Mouse (Mus musculus) heart, embryonic 11.5 days (tissue): ENCODE measurements at regions not wholly inside any gene's neighbourhood (a gene's known extent, or its start where the extent isn't known, plus 50 kb on each side); places are given as distances from the start of the nearest gene placed in this dataset.

Experiments
- ATAC-seq: fragments of 200-750 bp; cut with Nextera tagmentation; replicated peaks from 2 replicates; pipeline ENCODE4 v1.8.0; 2017; ENCODE audit warnings: moderate library complexity; ENCODE audit not compliant: insufficient number of reproducible peaks, low FRiP score, low TSS enrichment
- H3K27ac ChIP-seq: fragments of 300-500 bp; sonication (generic); 2 replicates; pipeline ENCODE4 v1.5.1; 2014; ENCODE audit warnings: mild to moderate bottlenecking, low read depth, low read length
- H3K27me3 ChIP-seq: fragments of 300-500 bp; sonication (generic); 2 replicates; pipeline ENCODE4 v1.6.1; 2014; ENCODE audit warnings: mild to moderate bottlenecking, low read length, mixed read lengths; ENCODE audit not compliant: control insufficient read depth, insufficient read depth
- H3K36me3 ChIP-seq: fragments of 300-500 bp; sonication (generic); 2 replicates; pipeline ENCODE4 v1.6.1; 2014; ENCODE audit warnings: mild to moderate bottlenecking, low read length, moderate library complexity, mixed read lengths; ENCODE audit not compliant: control insufficient read depth, insufficient read depth
- H3K4me1 ChIP-seq: fragments of 300-500 bp; sonication (generic); 2 replicates; pipeline ENCODE4 v1.6.1; 2014; ENCODE audit warnings: low read length; ENCODE audit not compliant: control insufficient read depth, insufficient read depth
- H3K4me2 ChIP-seq: fragments of 300-500 bp; sonication (generic); 2 replicates; pipeline ENCODE4 v1.6.1; 2014; ENCODE audit warnings: mild to moderate bottlenecking, moderate library complexity
- H3K4me3 ChIP-seq: fragments of 300-500 bp; sonication (generic); 2 replicates; pipeline ENCODE4 v1.5.1; 2014; ENCODE audit warnings: low read depth, low read length
- H3K9ac ChIP-seq: fragments of 300-500 bp; sonication (generic); 2 replicates; pipeline ENCODE4 v1.6.1; 2014; ENCODE audit warnings: mild to moderate bottlenecking, low read depth, low read length, moderate library complexity
- H3K9me3 ChIP-seq: fragments of 300-500 bp; sonication (generic); replicated peaks from 2 replicates; pipeline ENCODE4 v1.6.1; 2016; ENCODE audit warnings: low read length; ENCODE audit not compliant: control insufficient read depth
- WGBS: fragments of 180-500 bp; shearing (Covaris S2); extraction: QIAGEN DNeasy Blood & Tissue Kit; methylation state at CpG from one replicate; pipeline ENCODE4 v1.1.7; 2014; ENCODE audit not compliant: insufficient replicate concordance; 5-methylcytosine and 5-hydroxymethylcytosine counted together

GRCm38 (mm10) chr15:67907034-67907433 lies 1406.3 kb upstream of the Lrrc6 start:
- no peaks in the 10 kb centered on the region for H3K9me3 ChIP-seq
- no peaks in the 10 kb centered on the region for H3K36me3 ChIP-seq
- no peaks in the 10 kb centered on the region for H3K4me1 ChIP-seq
- H3K9ac ChIP-seq: no peak overlapping the region
- ATAC-seq: no peak
- 62% methylated on average over 2 of the region's 2 CpGs for WGBS
- H3K27me3 ChIP-seq: no peaks in the 10 kb centered on the region
- no peak overlapping the region for H3K27ac ChIP-seq
- H3K4me3 ChIP-seq: no peak overlapping the region
- H3K4me2 ChIP-seq: no peak overlapping the region

- Histone ChIP-seq H3K36me3 (no peaks in the 10 kb centered on the region), H3K4me2 (no peak overlapping the region), H3K27me3 (no peaks in the 10 kb centered on the region), H3K9me3 (no peaks in the 10 kb centered on the region), H3K27ac (no peak overlapping the region), H3K9ac (no peak overlapping the region), H3K4me3 (no peak overlapping the region), H3K4me1 (no peaks in the 10 kb centered on the region)
- 69% methylated on average over 1 of the region's 1 CpGs for WGBS
- no peak for ATAC-seq
Observed at GRCm38 (mm10) chr15:67905279-67905678, 1404.6 kb upstream of the Lrrc6 start.

GRCm38 (mm10) chr15:67904646-67905045 lies 1403.9 kb upstream of the Lrrc6 start:
- no peaks in the 10 kb centered on the region for H3K27me3 ChIP-seq
- no peak overlapping the region for H3K4me2 ChIP-seq
- no peak overlapping the region for H3K9ac ChIP-seq
- ATAC-seq: no peak
- no peaks in the 10 kb centered on the region for H3K36me3 ChIP-seq
- H3K27ac ChIP-seq: no peak overlapping the region
- H3K9me3 ChIP-seq: no peaks in the 10 kb centered on the region
- no peaks in the 10 kb centered on the region for H3K4me1 ChIP-seq
- no peak overlapping the region for H3K4me3 ChIP-seq

DNA sequence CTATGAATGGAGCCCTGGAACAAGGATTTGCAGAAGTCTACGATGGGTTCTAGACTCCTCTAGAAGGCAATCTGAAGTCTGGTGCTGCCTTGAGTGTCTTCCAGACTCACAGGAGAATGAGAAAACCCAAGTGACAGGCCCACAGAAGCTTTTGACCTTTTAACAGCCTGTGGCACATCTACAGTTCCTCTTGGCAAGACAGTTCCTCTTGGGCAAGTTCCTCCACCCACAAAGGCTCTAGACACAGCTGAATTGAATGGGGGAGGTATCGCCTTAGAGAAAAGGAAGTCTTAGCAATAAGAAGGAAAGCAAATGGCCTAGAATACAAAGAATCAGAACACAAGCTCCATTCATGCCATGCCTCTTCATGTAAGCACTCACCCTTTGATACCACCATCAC lies 1402.3 kb upstream of the Lrrc6 start:
- Histone ChIP-seq H3K4me3 (no peak overlapping the region), H3K9me3 (no peaks in the 10 kb centered on the region), H3K4me2 (no peak overlapping the region), H3K9ac (no peak overlapping the region), H3K27ac (no peak overlapping the region), H3K27me3 (no peaks in the 10 kb centered on the region), H3K4me1 (no peaks in the 10 kb centered on the region), H3K36me3 (no peaks in the 10 kb centered on the region)
- whole genome bisulfite sequencing: 79% methylated on average over 2 of the region's 2 CpGs
- ATAC-seq: no peak

DNA sequence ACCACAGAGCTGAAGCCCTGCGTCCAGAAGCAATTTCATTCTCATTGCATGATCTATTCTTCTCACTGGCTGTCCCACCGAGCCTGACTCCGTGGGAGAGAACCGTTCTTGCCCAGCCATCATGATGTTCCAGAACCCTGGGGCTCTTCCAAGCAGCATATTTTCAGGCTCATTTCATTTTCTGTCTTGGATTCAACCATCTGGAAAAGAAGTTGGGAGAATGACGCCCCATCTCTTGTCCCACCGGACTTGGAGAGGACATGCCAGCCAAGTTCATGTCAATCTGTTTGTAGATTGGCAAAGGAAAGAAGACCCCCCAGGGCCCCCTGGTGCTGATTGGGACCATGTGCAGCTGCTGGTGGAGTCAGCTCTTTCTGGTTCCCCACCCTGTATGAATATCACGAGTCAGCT lies 1400.5 kb upstream of the Lrrc6 start:
- Histone ChIP-seq H3K4me3 (no peak overlapping the region), H3K9me3 (no peaks in the 10 kb centered on the region), H3K27me3 (no peaks in the 10 kb centered on the region), H3K36me3 (no peaks in the 10 kb centered on the region), H3K4me1 (no peaks in the 10 kb centered on the region), H3K9ac (no peak overlapping the region), H3K27ac (no peak overlapping the region), H3K4me2 (no peak overlapping the region)
- no peak for ATAC-seq
- WGBS: 87% methylated on average over 7 of the region's 7 CpGs

DNA sequence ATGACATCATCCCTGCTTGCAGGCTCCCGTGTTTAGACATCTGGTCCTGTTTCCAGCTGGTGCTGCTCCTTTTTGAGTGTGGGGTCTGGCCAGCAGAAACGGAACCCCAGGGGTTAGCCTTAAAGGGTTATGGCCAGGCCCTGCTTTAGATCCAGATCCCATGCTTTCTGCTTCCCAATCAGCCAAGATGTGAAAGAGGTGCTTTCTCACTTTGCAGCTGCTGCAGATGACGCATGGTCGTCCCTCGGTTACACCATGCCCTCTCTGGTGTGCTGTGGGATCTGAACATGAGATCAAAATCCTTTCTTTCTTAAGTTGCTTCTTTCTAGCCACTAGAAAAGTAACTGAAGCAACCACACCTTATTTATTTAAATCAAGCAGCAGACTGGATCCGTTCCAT lies 1399.1 kb upstream of the Lrrc6 start:
- no peaks in the 10 kb centered on the region for H3K4me1 ChIP-seq
- ATAC-seq: no peak
- 73% methylated on average over 6 of the region's 6 CpGs for WGBS
- H3K27me3 ChIP-seq: no peaks in the 10 kb centered on the region
- no peak overlapping the region for H3K4me3 ChIP-seq
- no peak overlapping the region for H3K27ac ChIP-seq
- H3K4me2 ChIP-seq: no peak overlapping the region
- H3K9me3 ChIP-seq: no peaks in the 10 kb centered on the region
- H3K36me3 ChIP-seq: no peaks in the 10 kb centered on the region
- H3K9ac ChIP-seq: no peak overlapping the region

GRCm38 (mm10) chr15:67898959-67899403 lies 1398.3 kb upstream of the Lrrc6 start:
- H3K4me3 ChIP-seq: no peak overlapping the region
- no peaks in the 10 kb centered on the region for H3K36me3 ChIP-seq
- no peaks in the 10 kb centered on the region for H3K4me1 ChIP-seq
- no peak overlapping the region for H3K4me2 ChIP-seq
- no peak for ATAC-seq
- no peaks in the 10 kb centered on the region for H3K27me3 ChIP-seq
- no peak overlapping the region for H3K27ac ChIP-seq
- H3K9me3 ChIP-seq: no peaks in the 10 kb centered on the region
- WGBS: 78% methylated on average over 3 of the region's 3 CpGs
- H3K9ac ChIP-seq: no peak overlapping the region

GRCm38 (mm10) chr15:67892066-67892465 lies 1391.4 kb upstream of the Lrrc6 start:
- H3K4me2 ChIP-seq: no peak overlapping the region
- no peaks in the 10 kb centered on the region for H3K4me1 ChIP-seq
- H3K27me3 ChIP-seq: no peaks in the 10 kb centered on the region
- no peak for ATAC-seq
- H3K27ac ChIP-seq: no peak overlapping the region
- no peaks in the 10 kb centered on the region for H3K9me3 ChIP-seq
- no peak overlapping the region for H3K9ac ChIP-seq
- no peaks in the 10 kb centered on the region for H3K36me3 ChIP-seq
- no peak overlapping the region for H3K4me3 ChIP-seq
- WGBS: 63% methylated on average over 3 of the region's 3 CpGs

DNA sequence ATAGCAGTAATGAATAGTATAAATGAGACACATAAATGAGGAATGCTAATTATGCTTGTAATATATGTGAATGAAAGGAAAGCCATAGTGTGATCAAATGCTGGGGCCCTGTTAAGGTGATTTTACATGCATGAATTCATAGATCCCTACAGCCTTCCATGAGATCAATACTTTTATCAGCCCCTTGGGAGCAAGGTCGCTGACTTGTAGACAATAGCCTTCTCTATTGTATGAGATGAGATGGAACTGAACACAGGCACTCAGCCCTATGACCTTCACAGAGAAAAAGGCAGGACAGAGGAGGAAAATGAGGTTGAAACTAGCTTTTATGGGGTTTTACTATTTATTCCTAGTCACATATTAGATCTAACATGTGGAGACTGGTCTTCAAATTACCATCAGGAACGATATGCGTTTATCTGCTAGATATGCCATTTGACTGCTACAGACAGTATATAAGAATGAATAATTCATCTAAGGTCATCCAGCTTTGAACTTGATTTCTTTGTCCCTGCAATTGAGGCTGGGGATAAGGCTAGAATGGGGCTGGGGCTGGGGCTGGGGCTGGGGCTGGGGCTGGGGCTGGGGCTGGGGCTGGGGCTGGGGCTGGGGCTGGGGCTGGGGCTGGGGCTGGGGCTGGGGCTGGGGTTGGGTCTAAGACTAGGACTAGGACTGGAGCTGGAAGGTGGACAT lies 1390.0 kb upstream of the Lrrc6 start:
- no peak for ATAC-seq
- WGBS: 85% methylated on average over 3 of the region's 3 CpGs
- Histone ChIP-seq H3K9me3 (no peaks in the 10 kb centered on the region), H3K4me1 (no peaks in the 10 kb centered on the region), H3K27me3 (no peaks in the 10 kb centered on the region), H3K27ac (no peak overlapping the region), H3K36me3 (no peaks in the 10 kb centered on the region), H3K4me2 (no peak overlapping the region), H3K9ac (no peak overlapping the region), H3K4me3 (no peak overlapping the region)
